Mouse (Mus musculus) stomach, embryonic 15.5 days (tissue): ENCODE results near the gene Ube2g2. TPM values are rescaled to one million over a fixed set of nuclear protein-coding genes. Genes with fewer than 3 reads are reported as not detected.

Experiments used
- ATAC-seq: fragments of 200-750 bp; cut with Nextera tagmentation; 2 replicates; pipeline ENCODE4 v1.8.0; 2017; ENCODE audit warnings: low read depth, moderate number of reproducible peaks, moderate TSS enrichment; ENCODE audit not compliant: insufficient read depth, low FRiP score
- H3K27ac ChIP-seq: fragments of 300-500 bp; sonication (generic); 2 replicates; pipeline ENCODE4 v1.5.1; 2015; ENCODE audit warnings: mild to moderate bottlenecking, inconsistent platforms
- H3K27me3 ChIP-seq: fragments of 300-500 bp; sonication (generic); replicated peaks from 2 replicates; pipeline ENCODE4 v1.6.1; 2015; ENCODE audit warnings: inconsistent platforms
- H3K36me3 ChIP-seq: fragments of 300-500 bp; sonication (generic); 2 replicates; pipeline ENCODE4 v1.6.1; 2015; ENCODE audit warnings: inconsistent platforms
- H3K4me1 ChIP-seq: fragments of 300-500 bp; sonication (generic); 2 replicates; pipeline ENCODE4 v1.6.1; 2015; ENCODE audit warnings: inconsistent platforms
- H3K4me2 ChIP-seq: fragments of 300-500 bp; sonication (generic); 2 replicates; pipeline ENCODE4 v1.6.1; 2015; ENCODE audit warnings: mild to moderate bottlenecking, inconsistent platforms
- H3K4me3 ChIP-seq: fragments of 300-500 bp; sonication (generic); replicated peaks from 2 replicates; pipeline ENCODE4 v1.5.1; 2015; ENCODE audit warnings: inconsistent platforms
- H3K9ac ChIP-seq: fragments of 300-500 bp; sonication (generic); 2 replicates; pipeline ENCODE4 v1.6.1; 2015; ENCODE audit warnings: inconsistent platforms
- H3K9me3 ChIP-seq: fragments of 300-500 bp; sonication (generic); 2 replicates; pipeline ENCODE4 v1.6.1; 2016; ENCODE audit warnings: inconsistent platforms
- WGBS: fragments of 180-500 bp; shearing (Covaris S2); methylation state at CpG from one replicate; pipeline ENCODE4 v1.1.7; 2015; 5-methylcytosine and 5-hydroxymethylcytosine counted together
- polyA plus RNA-seq: library from polyadenylated mRNA; unstranded; fragments of >200 nt; fragmentation: Nextera tagmentation; extraction: Ambion mirVana; gene quantifications from 2 replicates; pipeline ENCODE4 v1.2.1, GENCODE M21; 2015

The Ube2g2 gene
- polyA plus RNA-seq, 1 experiment from 2014 or later = 73.3 TPM

- H3K27ac ChIP-seq = no peak overlapping the region
- ATAC-seq = no peak
Observed at GRCm38 (mm10) chr10:77658286-77658994, 36.4 kb downstream of the Ube2g2 start.

GRCm38 (mm10) chr10:77663949-77664665, 42.0 kb downstream of the Ube2g2 start:
- H3K9me3 ChIP-seq = no peaks in the 10 kb centered on the region
- no peak overlapping the region for H3K4me3 ChIP-seq
- no peak overlapping the region; the same call in 1 of the 2 replicates for H3K4me2 ChIP-seq
- no peak overlapping the region for H3K27ac ChIP-seq
- no peaks in the 10 kb centered on the region for H3K27me3 ChIP-seq
- H3K36me3 ChIP-seq = no peaks in the 10 kb centered on the region
- ATAC-seq = no peak
- no peaks in the 10 kb centered on the region for H3K4me1 ChIP-seq
- 43% methylated on average over 43 of the region's 43 CpGs for WGBS
- H3K9ac ChIP-seq = no peak overlapping the region

More at GRCm38 (mm10) chr10:77658286-77658994, 36.4 kb downstream of the Ube2g2 start:
- no peak overlapping the region for H3K4me2 ChIP-seq
- no peaks in the 10 kb centered on the region for H3K27me3 ChIP-seq
- H3K4me1 ChIP-seq = 0 out of 2 replicates have a peak, but pooled peaks cover 3% of the 10 kb centered on the region
- WGBS = 51% methylated on average over 15 of the region's 15 CpGs
- H3K9me3 ChIP-seq = no peaks in the 10 kb centered on the region
- H3K9ac ChIP-seq = no peak overlapping the region
- no peaks in the 10 kb centered on the region for H3K36me3 ChIP-seq
- no peak overlapping the region for H3K4me3 ChIP-seq

- Histone ChIP-seq H3K36me3 (no peaks in the 10 kb centered on the region), H3K4me2 (no peak overlapping the region), H3K4me3 (no peak overlapping the region), H3K9me3 (no peaks in the 10 kb centered on the region), H3K27ac (no peak overlapping the region), H3K9ac (no peak overlapping the region), H3K27me3 (no peaks in the 10 kb centered on the region), H3K4me1 (no peaks in the 10 kb centered on the region)
- no peak for ATAC-seq
- 62% methylated on average over 8 of the region's 8 CpGs for WGBS
Observed at GRCm38 (mm10) chr10:77666342-77666741, 44.3 kb downstream of the Ube2g2 start.

- H3K27me3 ChIP-seq = no peaks in the 10 kb centered on the region
- no peak overlapping the region for H3K4me3 ChIP-seq
- H3K27ac ChIP-seq = no peak overlapping the region
- H3K9me3 ChIP-seq = no peaks in the 10 kb centered on the region
- 77% methylated on average over 4 of the region's 4 CpGs for WGBS
- no peaks in the 10 kb centered on the region for H3K4me1 ChIP-seq
- H3K4me2 ChIP-seq = no peak overlapping the region
- no peak for ATAC-seq
- no peak overlapping the region for H3K9ac ChIP-seq
- no peaks in the 10 kb centered on the region for H3K36me3 ChIP-seq
Observed at GRCm38 (mm10) chr10:77667402-77667801, 45.3 kb downstream of the Ube2g2 start.

- no peak for ATAC-seq
- H3K4me3 ChIP-seq = no peak overlapping the region
- H3K4me2 ChIP-seq = no peak overlapping the region
- no peaks in the 10 kb centered on the region for H3K27me3 ChIP-seq
- 79% methylated on average over 4 of the region's 4 CpGs for WGBS
- no peaks in the 10 kb centered on the region for H3K36me3 ChIP-seq
- no peaks in the 10 kb centered on the region for H3K9me3 ChIP-seq
- H3K4me1 ChIP-seq = no peaks in the 10 kb centered on the region
- no peak overlapping the region for H3K9ac ChIP-seq
- no peak overlapping the region for H3K27ac ChIP-seq
Observed at GRCm38 (mm10) chr10:77670710-77671109, 48.6 kb downstream of the Ube2g2 start.

GRCm38 (mm10) chr10:77671519-77671918, 49.4 kb downstream of the Ube2g2 start:
- WGBS = 33% methylated on average over 4 of the region's 4 CpGs

GRCm38 (mm10) chr10:77673765-77674164, 51.7 kb downstream of the Ube2g2 start:
- Histone ChIP-seq H3K4me1 (peaks cover 10% of the 10 kb centered on the region), H3K36me3 (no peaks in the 10 kb centered on the region), H3K4me2 (no peak overlapping the region), H3K27me3 (peaks cover 22% of the 10 kb centered on the region), H3K4me3 (no peak overlapping the region), H3K9me3 (no peaks in the 10 kb centered on the region), H3K27ac (no peak overlapping the region), H3K9ac (no peak overlapping the region)
- WGBS = 56% methylated on average over 13 of the region's 13 CpGs
- no peak for ATAC-seq

More at GRCm38 (mm10) chr10:77671519-77671918, 49.4 kb downstream of the Ube2g2 start:
- Histone ChIP-seq H3K9ac (no peak overlapping the region), H3K9me3 (no peaks in the 10 kb centered on the region), H3K27me3 (peaks cover 2% of the 10 kb centered on the region; the same call in 1 of the 2 replicates), H3K36me3 (no peaks in the 10 kb centered on the region), H3K4me1 (no peaks in the 10 kb centered on the region), H3K27ac (no peak overlapping the region), H3K4me2 (no peak overlapping the region), H3K4me3 (no peak overlapping the region)
- ATAC-seq = no peak

- Histone ChIP-seq H3K36me3 (no peaks in the 10 kb centered on the region), H3K4me3 (peak overlapping the region; percentile 32), H3K4me1 (peaks cover 10% of the 10 kb centered on the region), H3K27ac (no peak overlapping the region), H3K9ac (no peak overlapping the region), H3K9me3 (no peaks in the 10 kb centered on the region), H3K4me2 (peak overlapping the region; percentile 58), H3K27me3 (peaks cover 26% of the 10 kb centered on the region)
- WGBS = under 1% methylated on average over 35 of the region's 35 CpGs
- ATAC-seq = no peak
Observed at GRCm38 (mm10) chr10:77677562-77677961, 55.5 kb downstream of the Ube2g2 start.

GRCm38 (mm10) chr10:77682994-77683393, 60.9 kb downstream of the Ube2g2 start:
- peaks cover 22% of the 10 kb centered on the region for H3K27me3 ChIP-seq
- no peaks in the 10 kb centered on the region for H3K9me3 ChIP-seq
- H3K36me3 ChIP-seq = no peaks in the 10 kb centered on the region
- H3K4me1 ChIP-seq = peaks cover 6% of the 10 kb centered on the region
- H3K27ac ChIP-seq = no peak overlapping the region
- no peak overlapping the region for H3K4me3 ChIP-seq
- 77% methylated on average over 7 of the region's 7 CpGs for WGBS
- H3K4me2 ChIP-seq = no peak overlapping the region
- no peak overlapping the region for H3K9ac ChIP-seq
- no peak for ATAC-seq

GRCm38 (mm10) chr10:77684181-77684580, 62.1 kb downstream of the Ube2g2 start:
- no peak overlapping the region for H3K27ac ChIP-seq
- H3K4me3 ChIP-seq = no peak overlapping the region
- ATAC-seq = no peak
- H3K9me3 ChIP-seq = no peaks in the 10 kb centered on the region
- H3K4me2 ChIP-seq = no peak overlapping the region
- 0 out of 2 replicates have a peak, but pooled peaks cover 3% of the 10 kb centered on the region for H3K4me1 ChIP-seq
- H3K36me3 ChIP-seq = no peaks in the 10 kb centered on the region
- H3K9ac ChIP-seq = no peak overlapping the region
- peaks cover 13% of the 10 kb centered on the region for H3K27me3 ChIP-seq
- WGBS = 35% methylated on average over 8 of the region's 8 CpGs

GRCm38 (mm10) chr10:77685895-77686664, 64.0 kb downstream of the Ube2g2 start, which contains the start of gene Tspear:
TSS of gene Tspear (plus strand) at chr10:77686569.
- Histone ChIP-seq H3K4me3 (no peak within 1 kb of the TSS), H3K36me3 (no peaks in the 10 kb centered on the region), H3K4me1 (0 out of 2 replicates have a peak, but pooled peaks cover 3% of the 10 kb centered on the region), H3K4me2 (peak within 1 kb of the TSS; percentile 33), H3K27me3 (peaks cover 13% of the 10 kb centered on the region), H3K9ac (no peak within 1 kb of the TSS), H3K9me3 (no peaks in the 10 kb centered on the region), H3K27ac (peak within 1 kb of the TSS; percentile 64)
- peak; percentile 69 for ATAC-seq
- 7% methylated on average over 22 of the region's 22 CpGs for WGBS
